Mouse (Mus musculus) kidney, postnatal 4 days (tissue): ENCODE measurements at regions not wholly inside any gene's neighbourhood (a gene's known extent, or its start where the extent isn't known, plus 50 kb on each side); places are given as distances from the start of the nearest gene placed in this dataset.

Experiments
- DNase-seq, 2 experiments: peaks; one replicate each; pipeline ENCODE4 v3.0.0; 2021; ENCODE audit warnings: mixed read lengths in 2 of 2

GRCm38 (mm10) chr13:46116576-46116975, 151.8 kb upstream of the Atxn1 start:
- no peak for DNase-seq

GRCm38 (mm10) chr13:46104971-46105370, 140.2 kb upstream of the Atxn1 start:
- DNase-seq: peak in 1 of 2 experiments; percentile 4

- no peak for DNase-seq
Observed at GRCm38 (mm10) chr13:46098621-46099020, 133.8 kb upstream of the Atxn1 start.

- DNase-seq: no peak
Observed at GRCm38 (mm10) chr13:46098131-46098530, 133.3 kb upstream of the Atxn1 start.

GRCm38 (mm10) chr13:46096968-46097367, 132.2 kb upstream of the Atxn1 start:
- DNase-seq: peak; percentile 81 to 85

- DNase-seq: no peak
Observed at GRCm38 (mm10) chr13:46096416-46096815, 131.6 kb upstream of the Atxn1 start.

- DNase-seq: no peak
Observed at GRCm38 (mm10) chr13:46092787-46093186, 128.0 kb upstream of the Atxn1 start.

- DNase-seq: no peak
Observed at GRCm38 (mm10) chr13:46091109-46091508, 126.3 kb upstream of the Atxn1 start.

- DNase-seq: no peak
Observed at GRCm38 (mm10) chr13:46088237-46088636, 123.4 kb upstream of the Atxn1 start.

- DNase-seq: no peak
Observed at GRCm38 (mm10) chr13:46087663-46088062, 122.9 kb upstream of the Atxn1 start.

GRCm38 (mm10) chr13:46076879-46077278, 112.1 kb upstream of the Atxn1 start:
- DNase-seq: peak; percentile 5 to 9

- DNase-seq: no peak
Observed at GRCm38 (mm10) chr13:46071670-46072069, 106.9 kb upstream of the Atxn1 start.

- DNase-seq: no peak
Observed at GRCm38 (mm10) chr13:46069571-46069970, 104.8 kb upstream of the Atxn1 start.

- no peak for DNase-seq
Observed at GRCm38 (mm10) chr13:46062758-46063157, 98.0 kb upstream of the Atxn1 start.

GRCm38 (mm10) chr13:46059870-46060269, 95.1 kb upstream of the Atxn1 start:
- DNase-seq: no peak

- DNase-seq: peak; percentile 31 to 56
Observed at GRCm38 (mm10) chr13:46058862-46059261, 94.1 kb upstream of the Atxn1 start.

GRCm38 (mm10) chr13:46058341-46058740, 93.5 kb upstream of the Atxn1 start:
- DNase-seq: no peak

GRCm38 (mm10) chr13:46055410-46055809, 90.6 kb upstream of the Atxn1 start:
- no peak for DNase-seq

GRCm38 (mm10) chr13:46043568-46043967, 78.8 kb upstream of the Atxn1 start:
- no peak for DNase-seq

GRCm38 (mm10) chr13:46043016-46043415, 78.2 kb upstream of the Atxn1 start:
- peak; percentile 16 to 54 for DNase-seq

- DNase-seq: no peak
Observed at GRCm38 (mm10) chr13:46042224-46042623, 77.4 kb upstream of the Atxn1 start.

- DNase-seq: no peak
Observed at GRCm38 (mm10) chr13:46041475-46041874, 76.7 kb upstream of the Atxn1 start.

- no peak for DNase-seq
Observed at GRCm38 (mm10) chr13:46040062-46040461, 75.3 kb upstream of the Atxn1 start.

- DNase-seq: no peak
Observed at GRCm38 (mm10) chr13:46038441-46039331, 73.9 kb upstream of the Atxn1 start.

- DNase-seq: no peak
Observed at GRCm38 (mm10) chr13:46032281-46032680, 67.5 kb upstream of the Atxn1 start.
